Mouse (Mus musculus) liver, embryonic 14.5 days (tissue): ENCODE results near the gene Bola2. TPM values are rescaled to one million over a fixed set of nuclear protein-coding genes. Genes with fewer than 3 reads are reported as not detected.

Source experiments
- ATAC-seq: fragments of 200-750 bp; cut with Nextera tagmentation; 2 replicates; pipeline ENCODE4 v1.8.0; 2017; ENCODE audit warnings: moderate number of reproducible peaks, mild to moderate bottlenecking, moderate library complexity; ENCODE audit not compliant: insufficient read depth
- DNase-seq, 3 experiments: peaks; one replicate each; pipeline ENCODE4 v3.0.0-alpha.2; 2012 to 2013; ENCODE audit warnings: low read depth in 3 of 3, low spot score in 3 of 3
- H3K27ac ChIP-seq: fragments of 300-500 bp; sonication (generic); 2 replicates; pipeline ENCODE4 v1.5.1; 2014; ENCODE audit warnings: moderate library complexity, mild to moderate bottlenecking, control low read depth, inconsistent platforms
- H3K27me3 ChIP-seq: fragments of 300-500 bp; sonication (generic); 2 replicates; pipeline ENCODE4 v1.6.1; 2014; ENCODE audit warnings: mild to moderate bottlenecking, low read length, moderate library complexity; ENCODE audit not compliant: control insufficient read depth, insufficient read depth
- H3K36me3 ChIP-seq: fragments of 300-500 bp; sonication (generic); replicated peaks from 2 replicates; pipeline ENCODE4 v1.6.1; 2014; ENCODE audit warnings: low read depth; ENCODE audit not compliant: control insufficient read depth, insufficient read depth
- H3K4me1 ChIP-seq, 2 experiments: fragments of 200-500 bp in 1 of 2; fragments of 300-500 bp in 1 of 2; sonication (generic) in 1 of 2; replicated peaks; 2 replicates each; pipeline ENCODE4 v1.6.1; 2012 to 2014; ENCODE audit warnings: antibody characterized with exemption in 1 of 2, inconsistent platforms in 1 of 2, low read length in 1 of 2; ENCODE audit not compliant: control insufficient read depth in 2 of 2, insufficient read depth in 2 of 2
- H3K4me2 ChIP-seq: fragments of 300-500 bp; sonication (generic); 2 replicates; pipeline ENCODE4 v1.6.1; 2014; ENCODE audit warnings: low read depth, mild to moderate bottlenecking, control low read depth, moderate library complexity
- H3K4me3 ChIP-seq, 2 experiments: fragments of 200-500 bp in 1 of 2; fragments of 300-500 bp in 1 of 2; sonication (generic) in 1 of 2; 2 replicates each; pipeline ENCODE4 v1.5.1; 2012 to 2014; ENCODE audit warnings: low read depth in 2 of 2, low read length in 2 of 2, mild to moderate bottlenecking in 2 of 2, control low read depth in 1 of 2, inconsistent platforms in 1 of 2, moderate library complexity in 1 of 2; ENCODE audit not compliant: insufficient read depth in 1 of 2
- H3K9ac ChIP-seq: fragments of 300-500 bp; sonication (generic); replicated peaks from 2 replicates; pipeline ENCODE4 v1.6.1; 2014; ENCODE audit warnings: mild to moderate bottlenecking, control low read depth, moderate library complexity
- H3K9me3 ChIP-seq: fragments of 300-500 bp; sonication (generic); 2 replicates; pipeline ENCODE4 v1.6.1; 2016; ENCODE audit warnings: low read length, mixed read lengths; ENCODE audit not compliant: control insufficient read depth
- CTCF ChIP-seq: IDR thresholded peaks from 2 replicates; pipeline ENCODE4 v1.5.1; 2016; ENCODE audit warnings: antibody characterized with exemption, low read depth, control low read depth
- EP300 ChIP-seq: IDR thresholded peaks from 2 replicates; pipeline ENCODE4 v1.6.1; 2016; ENCODE audit warnings: antibody characterized with exemption, low read depth
- WGBS: fragments of 180-500 bp; shearing (Covaris S2); extraction: QIAGEN DNeasy Blood & Tissue Kit; methylation state at CpG from one replicate; pipeline ENCODE4 v1.1.7; 2014; ENCODE audit not compliant: insufficient replicate concordance; 5-methylcytosine and 5-hydroxymethylcytosine counted together
- polyA plus RNA-seq, 2 experiments: library from polyadenylated mRNA; depleted of rRNA in 1 of 2; stranded (reverse) in 1 of 2; unstranded in 1 of 2; fragments of >200 nt; fragmentation: Nextera tagmentation in 1 of 2; extraction: Ambion mirVana in 1 of 2; gene quantifications; 2 replicates each; pipeline versions ENCODE4 v1.2.1 to v1.2.3; 2012 to 2014

Bola2 gene
- polyA plus RNA-seq, 2 experiments = 35.8 to 111 TPM

GRCm38 (mm10) chr7:126711910-126712309, 16.7 kb downstream of the Bola2 start:
- Histone ChIP-seq H3K36me3 (no peaks in the 10 kb centered on the region), H3K4me2 (no peak overlapping the region), H3K9ac (no peak overlapping the region), H3K27me3 (no peaks in the 10 kb centered on the region), H3K9me3 (no peaks in the 10 kb centered on the region), H3K4me1 (0 out of 4 replicates have a peak, but pooled peaks cover 0 to 2% of the 10 kb centered on the region in 2 experiments), H3K4me3 (no peak overlapping the region), H3K27ac (no peak overlapping the region)
- no peak for ATAC-seq
- no peak for DNase-seq
- no peak for TF ChIP-seq CTCF
- no peak for TF ChIP-seq EP300
- 53% methylated on average over 3 of the region's 3 CpGs for WGBS

DNA sequence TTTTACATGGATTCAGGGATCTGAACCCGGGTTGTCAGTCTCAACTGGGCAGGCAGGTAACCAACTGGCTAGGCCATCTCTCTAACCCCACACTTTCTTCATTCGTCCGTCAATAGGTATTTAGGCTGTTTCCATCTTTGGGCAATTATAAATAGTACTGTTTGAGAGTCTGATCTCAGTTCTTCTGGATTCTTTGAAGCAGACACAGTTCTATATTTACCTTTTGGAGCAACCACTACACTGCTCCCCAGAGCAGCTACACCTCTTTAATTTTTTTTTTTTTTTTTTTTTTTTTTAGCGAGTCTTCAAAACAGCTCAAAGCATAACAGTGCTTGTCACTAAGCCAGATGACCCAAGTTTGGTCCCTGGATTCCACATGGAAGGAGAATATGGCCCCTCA, 20.5 kb downstream of the Bola2 start:
- DNase-seq = no peak
- ATAC-seq = no peak
- Histone ChIP-seq H3K27ac (no peak overlapping the region), H3K36me3 (no peaks in the 10 kb centered on the region), H3K9me3 (no peaks in the 10 kb centered on the region), H3K4me2 (no peak overlapping the region), H3K27me3 (no peaks in the 10 kb centered on the region), H3K4me1 (no peaks in the 10 kb centered on the region), H3K4me3 (no peak overlapping the region), H3K9ac (no peak overlapping the region)
- WGBS = 65% methylated on average over 4 of the region's 4 CpGs
- TF ChIP-seq CTCF (no peak), EP300 (no peak)

DNA sequence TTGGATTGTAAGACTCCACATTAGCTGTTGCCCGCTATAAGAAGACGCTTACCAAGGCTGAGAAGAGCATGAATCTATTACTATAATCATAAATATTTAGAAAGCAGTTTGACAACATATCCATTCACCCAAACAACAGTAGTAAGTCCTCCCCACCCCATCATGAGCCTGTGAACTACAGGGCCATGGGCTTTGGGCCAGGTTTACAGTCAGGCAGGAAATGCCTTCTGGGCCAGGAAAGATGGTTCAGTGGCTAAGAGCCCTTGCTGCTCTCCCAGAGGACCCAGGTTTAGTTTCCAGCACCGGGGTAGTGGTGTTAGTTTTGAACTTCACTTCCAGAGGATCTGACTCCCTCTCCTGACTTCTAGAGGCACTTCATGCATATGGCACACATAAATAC, 22.4 kb downstream of the Bola2 start:
- H3K4me2 ChIP-seq = no peak overlapping the region

DNA sequence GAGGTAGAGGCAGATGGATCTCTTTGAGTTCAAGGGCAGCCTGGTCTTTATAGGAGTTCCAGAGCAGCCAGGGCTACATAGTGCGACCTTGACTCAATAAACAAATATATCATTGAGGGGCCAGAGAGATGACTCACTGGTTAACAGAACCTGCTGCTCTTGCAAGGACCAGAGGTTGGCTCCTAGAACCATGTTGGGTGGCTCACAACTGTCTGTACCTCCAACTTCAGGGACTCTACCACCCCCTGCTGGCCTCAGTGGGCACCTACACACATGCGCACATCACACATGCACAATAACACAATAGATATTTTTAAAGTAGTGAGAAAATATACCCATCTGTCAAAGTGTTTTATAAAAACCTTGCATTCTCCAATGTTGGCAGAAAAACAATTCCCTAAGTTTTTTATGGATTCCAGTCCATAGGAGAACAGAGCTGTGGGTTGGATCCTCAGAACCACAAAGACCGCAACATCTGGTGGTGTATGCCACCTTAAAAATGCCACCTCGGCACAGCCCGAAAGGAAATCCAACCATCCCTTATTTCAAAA, 23.7 kb downstream of the Bola2 start:
- no peak for ATAC-seq
- Histone ChIP-seq H3K9ac (no peak overlapping the region), H3K36me3 (no peaks in the 10 kb centered on the region), H3K4me3 (no peak overlapping the region), H3K9me3 (no peaks in the 10 kb centered on the region), H3K27me3 (no peaks in the 10 kb centered on the region), H3K27ac (no peak overlapping the region), H3K4me1 (no peaks in the 10 kb centered on the region), H3K4me2 (no peak overlapping the region)
- TF ChIP-seq EP300 = no peak
- peak; percentile 66 for TF ChIP-seq CTCF
- no peak for DNase-seq
- WGBS = 78% methylated on average over 5 of the region's 5 CpGs

More for the DNA sequence above, 22.4 kb downstream of the Bola2 start:
- Histone ChIP-seq H3K9me3 (no peaks in the 10 kb centered on the region), H3K27me3 (no peaks in the 10 kb centered on the region), H3K9ac (no peak overlapping the region), H3K4me1 (no peaks in the 10 kb centered on the region), H3K36me3 (no peaks in the 10 kb centered on the region), H3K4me3 (no peak overlapping the region), H3K27ac (no peak overlapping the region)
- TF ChIP-seq CTCF (no peak), EP300 (no peak)
- DNase-seq = no peak
- 72% methylated on average over 3 of the region's 3 CpGs for WGBS
- no peak for ATAC-seq

- 67% methylated on average over 13 of the region's 13 CpGs for WGBS
- Histone ChIP-seq H3K4me1 (no peaks in the 10 kb centered on the region), H3K9ac (no peak overlapping the region), H3K36me3 (no peaks in the 10 kb centered on the region), H3K27me3 (no peaks in the 10 kb centered on the region), H3K4me3 (no peak overlapping the region), H3K27ac (no peak overlapping the region), H3K9me3 (no peaks in the 10 kb centered on the region), H3K4me2 (no peak overlapping the region)
- no peak for DNase-seq
- TF ChIP-seq EP300 (no peak), CTCF (no peak)
- ATAC-seq = no peak
Observed at GRCm38 (mm10) chr7:126721635-126722034, 26.4 kb downstream of the Bola2 start.
